Mouse (Mus musculus): ENCODE data around the gene Cd79b.

Cd79b gene

GRCm38 (mm10) chr11:106318406-106319366 lies 4.1 kb upstream of the Cd79b start:
- no peak for DNase-seq (ENCODE audit: low read depth, low spot score)

GRCm38 (mm10) chr11:106317801-106318200 lies 3.2 kb upstream of the Cd79b start:
- no peak for DNase-seq (ENCODE audit: low read depth, low spot score)

DNA sequence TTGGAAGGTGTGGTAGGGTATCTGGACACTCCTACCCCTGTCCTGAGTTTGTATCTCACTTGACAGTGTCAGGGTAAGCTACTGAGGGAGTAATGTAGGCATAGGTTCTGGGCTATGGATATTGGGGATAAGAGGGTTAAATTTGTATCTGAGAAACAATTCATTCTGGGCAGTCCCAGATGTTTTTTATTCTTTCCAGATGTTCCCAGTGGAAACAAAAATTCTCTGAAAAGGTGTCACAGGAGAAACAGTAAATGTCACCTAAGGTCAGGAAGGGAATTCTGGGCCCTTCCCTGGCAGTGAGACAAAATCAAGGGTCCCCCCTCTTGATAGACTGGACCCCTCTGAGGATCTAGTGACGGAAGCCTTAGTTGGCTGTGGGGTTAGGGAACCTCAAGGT lies 1.9 kb upstream of the Cd79b start:
- DNase-seq (ENCODE audit: low read depth, low spot score) = no peak

DNA sequence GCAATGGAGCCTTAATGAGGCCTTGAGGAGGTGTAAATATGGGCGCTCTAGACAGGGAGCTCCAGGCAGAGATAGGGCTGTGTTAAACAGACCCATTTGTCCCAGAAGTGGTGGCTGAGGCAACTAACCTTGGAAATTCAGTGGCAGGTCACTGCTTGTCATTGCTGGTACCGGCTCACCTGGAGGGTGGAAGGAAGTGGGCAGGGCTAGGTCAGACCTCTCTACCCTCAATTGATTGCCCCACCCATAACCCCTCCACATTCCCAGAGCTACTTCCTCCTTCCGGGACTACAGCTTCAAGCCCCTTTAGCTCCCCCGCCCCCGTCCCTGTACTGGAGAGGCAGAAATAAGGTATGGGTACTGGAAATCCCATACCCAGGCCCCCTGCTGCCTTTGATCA lies 1.0 kb downstream of the Cd79b start:
- peak; percentile 65 for DNase-seq (ENCODE audit: low read depth, low spot score)

- DNase-seq (ENCODE audit: low read depth, low spot score) = no peak
Observed at GRCm38 (mm10) chr11:106310123-106310522, 4.4 kb downstream of the Cd79b start.

- DNase-seq (ENCODE audit: low read depth, low spot score) = no peak
Observed at GRCm38 (mm10) chr11:106308162-106308561, 6.4 kb downstream of the Cd79b start.

DNA sequence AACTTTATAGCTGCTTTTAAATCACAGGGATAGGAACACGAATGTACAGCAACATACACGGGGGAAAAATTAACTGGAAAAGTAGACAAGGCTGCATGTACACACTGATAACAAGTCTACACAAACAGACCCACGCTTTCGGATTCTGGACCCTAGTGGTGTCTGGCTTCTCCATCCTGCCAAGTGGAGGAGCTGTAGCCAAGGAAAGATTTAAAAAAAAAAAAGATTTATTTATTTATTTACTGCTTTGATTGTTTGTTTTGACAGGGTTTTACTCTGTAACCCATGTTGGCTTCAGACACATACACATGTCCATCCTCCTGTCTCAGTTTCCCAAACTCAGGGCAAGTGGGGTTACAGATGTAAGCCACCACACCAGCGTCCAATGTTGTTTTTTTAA lies 7.1 kb downstream of the Cd79b start:
- DNase-seq (ENCODE audit: low read depth, low spot score) = no peak

DNA sequence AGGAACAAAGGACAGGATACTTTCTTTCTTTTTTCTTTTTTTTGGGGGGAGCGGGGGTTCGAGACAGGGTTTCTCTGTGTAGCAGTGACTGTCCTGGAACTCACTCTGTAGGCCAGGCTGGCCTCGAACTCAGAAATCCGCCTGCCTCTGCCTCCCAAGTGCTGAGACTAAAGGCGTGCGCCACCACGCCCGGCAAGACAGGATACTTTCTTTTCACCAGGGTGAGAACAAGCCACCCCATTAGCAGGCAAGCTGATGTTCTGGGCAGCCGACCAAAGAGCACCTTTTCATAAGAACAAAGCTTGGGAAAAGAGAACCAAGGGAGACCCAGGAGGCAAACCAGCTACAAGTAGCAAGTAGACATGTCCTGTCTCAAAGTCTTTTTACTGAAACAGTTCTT lies 7.8 kb downstream of the Cd79b start:
- DNase-seq (ENCODE audit: low read depth, low spot score) = no peak

GRCm38 (mm10) chr11:106306065-106306385 lies 8.5 kb downstream of the Cd79b start:
- DNase-seq (ENCODE audit: low read depth, low spot score) = no peak

GRCm38 (mm10) chr11:106305348-106306064 lies 9.1 kb downstream of the Cd79b start:
- no peak for DNase-seq (ENCODE audit: low read depth, low spot score)

DNA sequence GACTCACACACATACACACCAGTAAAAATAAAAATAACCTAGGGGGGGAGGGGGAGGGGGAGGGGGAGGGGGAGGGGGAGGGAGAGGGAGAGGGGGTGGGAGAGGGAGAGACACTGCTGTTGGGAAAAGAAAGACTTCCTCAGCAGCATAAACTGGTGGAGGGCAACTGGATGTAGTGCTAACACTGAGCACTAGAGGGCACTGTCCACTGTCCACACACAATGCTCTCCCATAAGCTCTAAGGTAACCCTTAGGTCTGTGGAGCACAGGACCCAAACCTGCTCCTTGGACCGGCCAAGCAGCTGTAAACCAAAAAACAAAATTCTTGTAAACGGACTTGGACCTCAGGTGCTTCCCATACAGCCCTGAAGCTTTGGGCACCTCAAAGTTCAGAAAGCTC lies 11.9 kb downstream of the Cd79b start:
- peak; percentile 89 for DNase-seq (ENCODE audit: low read depth, low spot score)

- DNase-seq (ENCODE audit: low read depth, low spot score) = no peak
Observed at GRCm38 (mm10) chr11:106301765-106302164, 12.8 kb downstream of the Cd79b start, which contains the start of gene Gh. Gh (minus strand) TSS chr11:106301865.

DNA sequence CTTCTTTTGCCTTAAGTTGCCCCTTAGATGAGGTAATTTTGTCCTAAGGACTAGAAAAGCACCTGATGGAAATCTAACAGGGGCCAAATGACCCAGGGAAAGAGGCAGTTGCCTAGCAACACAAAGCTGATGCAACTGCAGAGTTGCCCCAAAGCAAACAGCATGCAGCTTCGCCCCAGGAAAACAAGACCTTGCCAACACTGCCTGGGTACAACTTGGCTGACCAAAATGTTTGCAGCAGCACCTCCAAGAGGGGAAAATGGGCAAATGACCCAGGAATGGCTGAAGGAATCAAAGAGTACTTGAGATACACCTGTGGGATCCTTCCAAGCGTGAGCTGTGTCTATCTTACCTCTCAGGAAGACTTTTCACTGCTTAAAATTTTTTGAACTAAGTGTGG lies 22.7 kb downstream of the Cd79b start:
- DNase-seq (ENCODE audit: low read depth, low spot score) = no peak

DNA sequence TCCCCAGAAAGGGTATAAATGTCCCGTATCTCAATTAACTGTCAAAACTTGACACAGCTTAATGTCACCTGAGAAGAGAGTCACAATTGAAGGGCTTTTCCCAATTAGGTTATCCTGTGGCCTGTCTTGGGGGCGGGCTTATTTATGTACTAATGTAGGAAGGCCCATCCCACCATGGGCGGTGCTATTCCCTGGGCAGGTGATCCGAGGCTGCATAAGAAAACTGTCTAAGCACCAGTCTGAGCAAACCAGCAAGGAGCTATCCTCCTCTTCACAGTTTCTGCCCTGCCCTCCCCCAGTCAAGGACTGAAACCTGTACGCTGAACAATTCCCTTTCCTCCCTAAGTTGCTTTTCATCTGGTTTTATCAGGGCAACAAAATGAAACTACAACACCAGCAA lies 24.2 kb downstream of the Cd79b start:
- no peak for DNase-seq (ENCODE audit: low read depth, low spot score)

- DNase-seq (ENCODE audit: low read depth, low spot score) = no peak
Observed at GRCm38 (mm10) chr11:106289369-106289768, 25.2 kb downstream of the Cd79b start.

DNA sequence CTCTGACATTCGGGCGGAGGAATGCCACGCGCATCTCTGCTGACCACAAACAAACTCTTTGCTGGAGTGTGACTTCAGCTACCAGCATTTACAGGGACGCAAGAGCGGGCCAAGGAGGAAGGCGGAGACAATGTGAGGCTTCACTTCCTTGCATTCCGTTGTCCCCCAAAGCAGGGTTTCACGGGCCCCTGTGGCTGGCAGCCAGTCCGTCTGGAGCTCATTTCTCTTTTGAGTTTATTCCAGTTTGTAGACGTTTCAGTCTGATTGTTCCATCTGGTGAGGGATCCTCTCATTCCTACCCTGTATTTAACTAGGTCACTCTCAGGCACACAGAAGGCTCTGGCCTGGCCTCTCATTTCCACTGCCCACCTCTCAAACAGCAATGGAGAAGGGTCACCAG lies 27.6 kb downstream of the Cd79b start:
- no peak for DNase-seq (ENCODE audit: low read depth, low spot score)

DNA sequence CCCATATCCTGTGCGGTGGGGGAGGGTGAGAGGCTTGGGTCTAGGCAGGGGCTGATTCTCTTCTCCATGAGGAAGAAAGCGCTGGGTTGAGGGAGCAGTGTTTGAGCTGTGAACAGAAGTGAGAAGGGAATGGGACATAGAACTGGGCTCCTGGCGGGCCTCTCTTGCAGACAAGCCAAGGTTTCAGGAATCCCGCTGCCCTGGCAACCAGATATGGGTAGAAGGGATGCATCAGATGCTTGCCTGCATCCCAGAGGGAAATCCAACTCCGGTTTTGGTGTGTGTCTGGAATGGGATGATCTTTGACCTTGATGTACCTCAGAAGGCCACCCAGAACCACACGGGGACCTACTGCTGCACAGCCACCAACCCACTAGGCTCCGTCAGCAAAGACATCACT lies 28.4 kb downstream of the Cd79b start:
- no peak for DNase-seq (ENCODE audit: low read depth, low spot score)

GRCm38 (mm10) chr11:106284126-106284525 lies 30.4 kb downstream of the Cd79b start:
- DNase-seq (ENCODE audit: low read depth, low spot score) = no peak

DNA sequence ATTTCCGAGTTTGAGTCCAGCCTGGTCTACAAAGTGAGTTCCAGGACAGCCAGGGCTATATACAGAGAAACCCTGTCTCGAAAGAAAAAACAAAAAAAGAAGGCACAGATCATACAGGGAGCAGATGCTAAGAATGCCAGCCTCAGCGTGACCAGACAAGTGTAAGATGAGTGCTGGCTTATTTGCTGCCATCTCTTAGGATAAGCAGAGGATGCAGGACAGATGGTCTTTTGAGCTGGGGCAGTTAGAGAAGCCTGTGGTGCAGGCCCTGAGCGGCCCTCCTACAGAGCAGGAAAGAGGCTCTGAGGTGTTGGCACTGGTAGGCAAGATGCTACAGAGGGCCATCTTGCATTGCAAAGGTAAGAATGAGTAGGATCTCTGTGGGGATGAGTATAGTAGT lies 31.2 kb downstream of the Cd79b start:
- DNase-seq (ENCODE audit: low read depth, low spot score) = no peak

DNA sequence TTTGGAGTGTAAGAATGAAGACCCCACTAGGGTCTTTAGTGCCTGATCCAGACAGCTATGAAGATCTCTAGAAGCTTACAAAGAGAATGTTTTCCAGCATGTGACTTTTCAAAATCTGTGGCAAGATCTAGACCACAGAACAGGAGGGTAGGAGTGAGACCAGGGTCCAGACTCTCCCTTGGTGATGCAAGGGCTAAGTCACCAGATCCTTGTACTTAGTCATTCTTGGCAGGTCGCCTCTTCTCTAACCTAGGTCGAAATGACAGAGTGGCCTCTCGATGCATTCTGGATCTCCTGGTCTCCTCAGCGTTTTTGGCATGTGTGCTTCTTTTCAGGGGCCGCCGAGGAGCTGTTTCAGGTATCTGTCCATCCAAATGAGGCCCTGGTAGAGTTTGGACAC lies 32.1 kb downstream of the Cd79b start:
- DNase-seq (ENCODE audit: low read depth, low spot score) = no peak

- DNase-seq (ENCODE audit: low read depth, low spot score) = peak; percentile 97
Observed at GRCm38 (mm10) chr11:106276454-106276853, 38.1 kb downstream of the Cd79b start, which contains the start of gene Tcam1. Tcam1 (plus strand) TSS chr11:106276672.

DNA sequence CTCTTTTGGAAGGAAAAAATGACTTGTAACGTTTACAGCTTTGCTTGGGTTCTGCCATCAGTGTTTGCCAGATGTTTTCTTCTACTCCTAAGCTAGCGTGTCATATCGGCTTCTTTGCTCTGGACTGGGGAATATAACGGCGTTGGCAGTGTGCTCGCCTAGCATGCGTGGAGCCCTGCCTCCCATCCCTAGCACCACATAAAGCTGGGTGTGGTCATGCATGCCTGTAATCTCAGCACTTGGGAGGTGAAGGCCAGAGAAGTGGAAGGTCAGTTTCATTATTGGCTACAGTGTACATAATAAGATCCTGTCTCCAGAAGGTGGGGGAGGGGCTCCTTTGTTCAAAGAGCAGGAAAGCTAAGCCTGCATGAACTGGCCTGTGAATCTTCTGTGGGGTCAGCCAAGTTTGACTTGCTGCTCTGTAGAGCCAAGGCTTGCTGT lies 39.6 kb downstream of the Cd79b start:
- peak; percentile 69 for DNase-seq (ENCODE audit: low read depth, low spot score)

DNA sequence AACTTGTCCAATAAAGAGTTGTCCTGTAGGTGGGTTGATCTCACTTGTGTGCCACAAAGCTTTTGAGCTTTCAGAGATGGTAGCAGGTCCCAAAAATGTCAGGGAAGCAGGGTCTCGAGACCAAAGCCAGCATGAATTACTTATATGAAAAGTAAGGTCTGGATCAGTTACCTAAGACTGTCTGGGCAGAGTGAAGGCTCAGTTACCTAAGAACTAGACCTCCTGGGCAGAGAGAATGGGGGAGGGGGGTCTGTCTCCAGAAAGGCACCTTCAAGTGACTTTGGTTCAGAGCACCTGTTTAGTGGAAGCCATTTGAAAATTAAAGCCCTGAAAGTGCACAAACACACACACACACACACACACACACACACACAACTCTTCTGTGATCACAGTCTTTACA lies 40.2 kb downstream of the Cd79b start:
- DNase-seq (ENCODE audit: low read depth, low spot score) = no peak

All from ZHBTc4 (cell line).